ENCODE assay signal across 8 mouse cellular contexts in the genomic region with DNA sequence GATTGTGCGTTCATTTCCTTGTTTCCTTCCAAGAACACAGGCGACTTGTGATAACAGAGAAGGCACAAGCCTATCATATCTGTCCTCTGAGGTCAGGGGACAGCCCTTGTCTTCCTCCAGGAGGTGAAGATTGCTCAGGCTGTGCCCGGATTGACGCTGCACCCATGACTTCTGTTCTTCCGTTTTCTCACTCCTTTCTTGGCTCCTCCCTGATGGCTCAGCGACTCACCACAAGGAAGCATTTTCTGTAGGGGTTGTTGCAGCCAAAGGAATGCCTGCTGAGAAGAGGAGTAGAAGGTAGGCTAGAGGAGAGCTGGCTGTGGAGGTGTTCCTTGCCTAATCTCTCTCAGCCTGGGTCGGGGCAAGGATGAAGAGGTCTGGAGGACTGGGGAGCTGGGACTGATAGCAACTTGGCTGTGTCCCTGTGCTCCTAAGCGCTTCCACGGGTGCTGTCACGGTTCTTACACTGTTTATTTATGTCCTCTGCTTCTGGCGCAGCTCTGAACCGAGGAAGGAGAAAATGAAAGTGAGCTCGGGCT. TPM values are rescaled to one million over a fixed set of nuclear protein-coding genes. Genes with fewer than 3 reads are reported as not detected.
DNase-seq lines count a peak whose midpoint lies in the region; ATAC-seq lines count a peak whose summit lies in the region.

No protein-coding gene starts in this region.

- no peak overlapping the region for H3K9ac ChIP-seq in hindbrain, embryonic 12.5 days
- H3K9ac ChIP-seq in hindbrain, embryonic 11.5 days (ENCODE audit: low read depth, low read length), result no peak overlapping the region

- peak overlapping the region; percentile 33 for H3K4me2 ChIP-seq in hindbrain, embryonic 12.5 days (replicated peaks)
- no peak overlapping the region for H3K4me2 ChIP-seq in hindbrain, embryonic 11.5 days (replicated peaks; ENCODE audit: low read depth, low read length)

- H3K4me1 ChIP-seq in hindbrain, embryonic 12.5 days, result peaks cover 35% of the 10 kb centered on the region
- H3K4me1 ChIP-seq in hindbrain, embryonic 11.5 days (replicated peaks; ENCODE audit: control insufficient read depth, insufficient read depth, low read length), result peaks cover 9% of the 10 kb centered on the region

- DNase-seq in hindbrain, embryonic 11.5 days (ENCODE audit: low spot score), result no peak
- DNase-seq in kidney, adult 9 months, result peak; percentile 29
- DNase-seq in lung, postnatal 25 days (ENCODE audit: low spot score), result peak; percentile 71
- peak; percentile 64 for DNase-seq in splenic B cell, adult 2 months (ENCODE audit: low read depth, low spot score)
- no peak for DNase-seq in MN1 (ENCODE audit: low spot score)

- H3K4me3 ChIP-seq in hindbrain, embryonic 12.5 days, result no peak overlapping the region
- no peak overlapping the region for H3K4me3 ChIP-seq in hindbrain, embryonic 11.5 days (ENCODE audit: low read depth, low read length)

- no peaks in the 10 kb centered on the region for H3K9me3 ChIP-seq in hindbrain, embryonic 12.5 days (replicated peaks)
- no peaks in the 10 kb centered on the region for H3K9me3 ChIP-seq in hindbrain, embryonic 11.5 days (ENCODE audit: control insufficient read depth, low read length)

- 52% methylated on average over 13 of the region's 13 CpGs for WGBS in hindbrain, embryonic 12.5 days
- 56% methylated on average over 13 of the region's 13 CpGs for WGBS in hindbrain, embryonic 11.5 days

- peaks cover 30% of the 10 kb centered on the region for H3K36me3 ChIP-seq in hindbrain, embryonic 12.5 days
- no peaks in the 10 kb centered on the region for H3K36me3 ChIP-seq in hindbrain, embryonic 11.5 days (ENCODE audit: control insufficient read depth, insufficient read depth, low read length)
- H3K36me3 ChIP-seq in splenic B cell, adult 2 months (ENCODE audit: control insufficient read depth, insufficient read depth, low read length, poor library complexity, severe bottlenecking), result 0 out of 2 replicates have a peak, but pooled peaks cover 2% of the 10 kb centered on the region

- ATAC-seq in hindbrain, embryonic 12.5 days (ENCODE audit: low FRiP score), result no peak
- no peak for ATAC-seq in hindbrain, embryonic 11.5 days (ENCODE audit: low FRiP score)
- peak; percentile 62 for ATAC-seq in activated CD4-positive, CD25-positive, alpha-beta regulatory T cell, adult 4 months
- peak; percentile 68 for ATAC-seq in granulocyte monocyte progenitor cell, adult 5-6 weeks (replicated peaks; ENCODE audit: poor library complexity, severe bottlenecking)

- no peaks in the 10 kb centered on the region for H3K27me3 ChIP-seq in hindbrain, embryonic 12.5 days
- H3K27me3 ChIP-seq in hindbrain, embryonic 11.5 days (ENCODE audit: control insufficient read depth, insufficient read depth, low read length), result no peaks in the 10 kb centered on the region
- H3K27me3 ChIP-seq in splenic B cell, adult 2 months (ENCODE audit: control insufficient read depth, insufficient read depth, low read length, poor library complexity, severe bottlenecking), result no peaks in the 10 kb centered on the region

- H3K27ac ChIP-seq in hindbrain, embryonic 12.5 days, result peak overlapping the region; percentile 4; the same call in 1 of the 2 replicates
- no peak overlapping the region for H3K27ac ChIP-seq in hindbrain, embryonic 11.5 days (ENCODE audit: low read depth, low read length)

RNA-seq across cellular contexts. Expression of gene Rnasel, which starts 2.6 kb away (rescaled TPM):
- polyA plus RNA-seq in hindbrain, embryonic 12.5 days (2016; fragmentation: Nextera tagmentation; extraction: Ambion mirVana), result 39.5 and 40.0 TPM in 2 replicates
- 31.4 and 40.3 TPM in 2 replicates for polyA plus RNA-seq in hindbrain, embryonic 11.5 days (2014; fragmentation: Nextera tagmentation; extraction: Ambion mirVana)
- polyA plus RNA-seq in activated CD4-positive, CD25-positive, alpha-beta regulatory T cell, adult 4 months (2017; shearing (Covaris generic)), result 10 to 100 TPM; 38.6 to 49.7 TPM
- total RNA-seq in granulocyte monocyte progenitor cell, adult 5-6 weeks (2014; fragmentation: Nextera tagmentation), result 35.9 and 55.9 TPM in 2 replicates
- 52.3 and 72.8 TPM in 2 replicates for total RNA-seq in granulocyte monocyte progenitor cell, adult 5-6 weeks (2017)

RNA-seq across cellular contexts. Expression of gene Rgs16, which starts 11.7 kb away (rescaled TPM):
- polyA plus RNA-seq in hindbrain, embryonic 12.5 days (2016; fragmentation: Nextera tagmentation; extraction: Ambion mirVana), result 24.9 and 27.0 TPM in 2 replicates
- polyA plus RNA-seq in hindbrain, embryonic 11.5 days (2014; fragmentation: Nextera tagmentation; extraction: Ambion mirVana), result 7.8 and 11.0 TPM in 2 replicates
- 10 to 100 TPM in 1 of 2 experiments, 1 to 10 TPM in 1; 5.6 to 27.5 TPM for polyA plus RNA-seq in activated CD4-positive, CD25-positive, alpha-beta regulatory T cell, adult 4 months (2017; shearing (Covaris generic))
- not detected in 2 replicates for total RNA-seq in granulocyte monocyte progenitor cell, adult 5-6 weeks (2014; fragmentation: Nextera tagmentation)
- 0.17 TPM in 1 of 2 replicates, not detected in the other for total RNA-seq in granulocyte monocyte progenitor cell, adult 5-6 weeks (2017)

Comparison
In these comparisons a context has a peak if more than half of its experiments do, and no peak if none do; other contexts are left out.
1. ATAC-seq: peak in activated CD4-positive, CD25-positive, alpha-beta regulatory T cell, adult 4 months (single experiment) and granulocyte monocyte progenitor cell, adult 5-6 weeks (single experiment); none in hindbrain, embryonic 12.5 days (single experiment) and hindbrain, embryonic 11.5 days (single experiment).
2. DNase-seq: peak in kidney, adult 9 months (single experiment), lung, postnatal 25 days (single experiment) and splenic B cell, adult 2 months (single experiment); none in hindbrain, embryonic 11.5 days (single experiment) and MN1 (single experiment).